Mouse (Mus musculus): ENCODE data around the gene Hoxd1.

GRCm38 (mm10) chr2:74750731-74751250, 12.0 kb upstream of the Hoxd1 start:
- TF ChIP-seq CTCF (IDR thresholded peaks at IDR 0.05; ENCODE audit: low read depth, low read length), result no peak
- TF ChIP-seq POLR2A (IDR thresholded peaks at IDR 0.05; ENCODE audit: insufficient read depth, low read length), result no peak
- no peak for TF ChIP-seq EP300 (IDR thresholded peaks at IDR 0.05; ENCODE audit: insufficient read depth, low read depth, low read length)

Data from ES-Bruce4 (cell line).